Mouse (Mus musculus) CD8-positive naive resting alpha-beta T cell, adult 57 days (primary cell): Measurements from ENCODE around the gene Wdr70. TPM values are rescaled to one million over a fixed set of nuclear protein-coding genes. Genes with fewer than 3 reads are reported as not detected.

Experiments used
- total RNA-seq: library from RNA; stranded (reverse); gene quantifications from one replicate; pipeline ENCODE4 v1.2.4, GENCODE M21; 2023

Wdr70 gene
- 41.2 TPM for total RNA-seq

GRCm38 (mm10) chr15:8098774-8099749 lies at the start of gene Wdr70:
Wdr70 (minus strand) TSS chr15:8099209.

DNA sequence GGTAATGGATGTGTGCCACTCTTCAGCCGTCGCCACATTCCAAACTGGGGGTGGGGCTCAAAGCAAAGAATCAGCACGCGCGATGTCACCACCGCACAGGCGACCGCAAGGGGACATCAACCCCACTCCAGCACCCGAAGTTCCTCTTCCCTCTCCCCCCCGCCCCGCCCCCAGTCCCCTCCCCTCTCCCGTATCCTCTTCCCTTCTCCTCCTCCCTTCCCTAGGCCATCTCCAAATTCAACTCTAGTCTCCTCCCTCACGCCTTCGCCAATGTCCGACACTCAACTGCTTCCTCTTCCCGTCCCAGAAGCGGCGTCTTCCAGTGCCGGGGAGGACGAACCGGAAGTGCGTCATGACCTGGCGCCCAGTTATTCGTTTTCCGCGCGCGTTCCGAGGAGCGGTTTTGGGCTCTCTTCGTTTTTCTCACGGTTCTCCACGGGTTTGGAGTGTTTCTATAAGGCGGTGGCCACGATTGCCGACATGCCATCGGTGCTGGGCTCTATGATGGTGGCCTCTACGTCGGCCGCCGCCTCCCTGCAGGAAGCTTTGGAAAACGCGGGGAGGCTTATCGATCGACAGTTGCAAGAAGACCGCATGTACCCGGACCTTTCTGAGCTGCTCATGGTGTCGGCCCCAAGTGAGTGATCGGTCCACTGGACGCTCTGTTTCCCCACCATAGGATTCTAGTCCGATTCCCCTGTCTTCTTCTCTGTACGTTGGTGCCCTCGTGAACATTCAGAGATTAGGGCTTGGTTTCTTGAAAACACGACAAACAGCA lies 10.1 kb upstream of the Wdr70 start, which contains the start of gene Nup155:
TSS of gene Nup155 (plus strand) at position 308 of the 778 bp plus-strand sequence.

Other genes starting within 250 kb of the Wdr70 start
- gene Nup155, start 10.1 kb upstream of the Wdr70 start, total RNA-seq: 34.5 TPM
- gene Cplane1, start 69.9 kb upstream of the Wdr70 start, total RNA-seq: 17.6 TPM